Mouse (Mus musculus) cerebellum, postnatal 14 days (tissue): ENCODE data around the gene Rpl29.

Source experiments
- DNase-seq, 2 experiments: peaks; one replicate each; pipeline ENCODE4 v3.0.0; 2021; ENCODE audit warnings: mixed read lengths in 2 of 2

The Rpl29 gene

DNA sequence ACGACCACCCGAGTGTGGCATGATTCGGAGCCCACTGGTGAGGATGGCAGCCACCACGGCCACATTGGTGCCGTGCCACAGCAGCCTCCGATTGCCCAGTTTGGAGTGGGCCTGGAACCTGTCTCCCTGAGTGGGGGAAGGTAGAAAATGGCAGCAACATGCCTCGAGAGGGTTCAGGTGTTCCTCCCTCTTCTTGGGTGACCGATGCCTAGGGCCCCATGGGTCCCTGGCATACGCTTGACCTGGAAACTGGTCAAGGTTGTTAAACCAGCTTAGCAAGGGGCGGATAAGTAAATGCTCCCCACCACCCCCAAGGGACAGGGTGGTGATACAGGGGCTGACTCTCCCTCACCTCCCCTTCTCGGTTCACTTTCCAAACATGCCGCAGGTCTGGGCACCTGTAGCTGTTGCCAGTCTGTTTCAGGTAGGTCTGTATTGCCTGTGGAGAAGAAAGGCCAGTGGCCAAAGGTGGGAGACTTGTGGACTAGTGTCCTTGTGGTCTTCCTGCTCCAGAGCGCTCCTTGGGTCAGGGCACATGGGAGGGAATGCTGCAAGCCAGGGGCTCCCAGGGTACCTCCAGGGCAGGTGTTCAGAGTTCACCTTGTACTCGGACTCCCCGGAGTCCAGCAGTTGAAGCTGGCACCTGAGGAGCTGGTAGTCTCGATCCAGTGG is 44.0 kb downstream of the Rpl29 start:
- peak in 1 of 2 experiments; percentile 40 for DNase-seq

DNA sequence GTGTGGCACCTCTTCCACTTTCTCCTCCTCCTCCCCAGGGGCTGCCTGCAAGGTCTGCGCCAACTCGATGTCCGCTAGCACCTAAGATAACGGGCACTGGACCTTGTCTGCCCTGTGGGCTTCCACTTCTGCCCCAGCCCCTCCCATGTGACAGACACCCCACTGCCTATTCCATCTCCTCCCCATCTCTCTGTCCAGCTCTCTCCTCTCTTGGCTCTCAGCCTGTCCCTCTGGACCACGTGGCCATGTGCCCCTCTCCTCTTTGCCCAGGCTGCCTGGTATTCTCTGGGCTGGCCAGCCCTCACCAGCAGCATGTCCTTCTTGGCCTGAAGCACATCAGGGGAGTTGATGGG is 44.5 kb downstream of the Rpl29 start:
- DNase-seq, result peak in 1 of 2 experiments; percentile 39

DNA sequence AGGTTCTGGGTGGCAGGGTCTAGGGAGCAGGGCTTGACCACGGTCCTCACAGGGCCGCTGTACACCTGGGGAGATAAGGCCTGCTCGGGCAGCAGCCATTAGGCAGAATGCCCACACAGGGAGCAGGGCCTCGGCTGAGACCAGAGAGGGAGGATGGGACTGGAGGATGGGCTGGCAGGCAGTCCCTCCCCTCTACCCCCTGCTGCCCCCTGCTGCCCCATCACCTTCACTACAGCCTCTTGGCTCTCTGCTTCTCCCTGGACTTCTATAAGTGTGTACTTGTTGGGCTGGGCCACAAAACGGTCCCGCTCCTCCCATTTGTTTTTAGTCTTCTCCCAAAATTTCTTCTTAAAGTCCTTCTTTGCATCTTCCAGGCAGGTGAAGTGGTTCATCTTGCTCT is 45.2 kb downstream of the Rpl29 start:
- peak; percentile 80 to 89 for DNase-seq

DNA sequence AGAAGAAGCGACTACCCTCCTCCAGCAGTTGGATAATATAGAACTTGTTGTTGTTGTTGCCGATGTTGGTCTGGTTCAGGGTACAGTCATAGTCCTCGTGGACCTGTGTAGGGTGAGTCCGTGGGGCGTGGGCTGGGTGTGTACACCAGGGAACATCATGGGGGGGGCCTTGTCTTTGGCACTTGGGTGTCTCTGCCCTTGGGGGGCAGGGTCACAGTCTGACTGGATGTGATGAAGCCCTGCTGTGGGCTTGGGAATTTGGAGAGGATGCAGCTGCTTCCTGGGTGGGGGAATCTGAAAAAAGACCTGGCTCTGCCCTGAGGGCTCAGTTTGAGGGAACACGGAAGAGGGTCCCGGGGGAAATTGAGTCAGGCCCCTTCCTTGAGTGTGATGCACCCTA is 45.8 kb downstream of the Rpl29 start:
- peak in 1 of 2 experiments; percentile 44 for DNase-seq

DNA sequence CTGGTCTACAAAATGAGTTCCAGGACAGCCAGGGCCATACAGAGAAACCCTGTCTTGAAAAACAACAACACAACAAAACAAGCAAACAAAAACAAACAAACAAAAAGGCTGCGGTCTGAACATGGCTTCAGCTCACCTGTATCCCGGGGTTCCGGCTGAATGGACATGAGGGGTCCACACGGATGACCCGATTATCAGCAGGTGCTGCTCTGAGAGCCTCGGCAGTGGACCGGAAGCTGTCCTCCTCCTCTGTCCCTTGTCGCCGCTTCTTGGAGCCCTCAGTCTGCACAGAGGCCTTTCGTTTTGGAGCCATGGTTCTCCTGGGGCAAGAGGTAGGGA is 46.4 kb downstream of the Rpl29 start, which contains the start of gene Rrp9:
Rrp9 (plus strand) TSS at position 301 of the 339 bp plus-strand sequence.
- peak in 1 of 2 experiments; percentile 18 for DNase-seq

DNA sequence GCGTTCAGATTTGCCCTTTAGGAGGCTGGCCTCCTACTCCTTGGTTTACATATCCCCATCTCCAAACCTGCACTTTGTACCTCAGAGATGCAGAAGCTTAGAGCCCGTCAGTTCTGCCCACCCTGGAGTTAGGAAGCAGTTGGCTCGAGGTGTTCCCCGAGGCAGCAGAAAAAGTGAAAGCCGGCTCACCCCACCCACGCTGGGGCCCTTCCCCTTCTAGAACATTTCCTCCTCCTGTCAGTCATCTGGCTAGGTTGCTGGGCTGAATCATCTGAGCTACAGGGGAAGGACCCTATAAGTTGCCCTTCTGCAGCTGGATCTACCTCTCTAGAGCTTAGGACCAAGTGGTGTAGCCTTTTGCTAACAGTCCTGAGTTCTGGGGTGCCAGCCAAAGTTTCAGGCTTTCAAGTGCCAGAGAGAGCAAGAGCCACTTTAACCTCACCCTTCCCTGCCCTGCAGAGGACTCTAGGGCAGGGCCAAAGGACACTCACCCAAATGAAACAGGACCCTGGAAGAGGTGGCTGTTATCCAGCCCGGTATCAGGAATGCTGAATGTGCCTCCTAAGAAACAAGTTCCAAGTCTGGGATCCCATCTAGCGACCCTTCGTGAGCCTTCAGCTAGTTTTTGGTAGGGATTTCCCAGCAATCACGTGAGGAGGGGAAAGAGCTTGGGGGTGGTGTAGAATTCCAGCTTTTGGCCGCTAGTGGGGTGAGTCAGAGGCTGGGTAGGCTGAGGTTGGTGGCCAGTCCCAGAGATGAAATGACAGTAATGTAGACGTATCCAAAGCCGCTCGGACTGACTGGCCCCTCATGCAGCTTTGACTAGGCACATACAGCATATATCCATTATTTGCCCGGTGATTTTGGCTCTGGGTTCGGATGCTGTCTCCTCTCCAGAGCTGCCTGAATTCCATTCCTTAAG is 47.0 kb downstream of the Rpl29 start:
- DNase-seq, result peak in 1 of 2 experiments; percentile 48

DNA sequence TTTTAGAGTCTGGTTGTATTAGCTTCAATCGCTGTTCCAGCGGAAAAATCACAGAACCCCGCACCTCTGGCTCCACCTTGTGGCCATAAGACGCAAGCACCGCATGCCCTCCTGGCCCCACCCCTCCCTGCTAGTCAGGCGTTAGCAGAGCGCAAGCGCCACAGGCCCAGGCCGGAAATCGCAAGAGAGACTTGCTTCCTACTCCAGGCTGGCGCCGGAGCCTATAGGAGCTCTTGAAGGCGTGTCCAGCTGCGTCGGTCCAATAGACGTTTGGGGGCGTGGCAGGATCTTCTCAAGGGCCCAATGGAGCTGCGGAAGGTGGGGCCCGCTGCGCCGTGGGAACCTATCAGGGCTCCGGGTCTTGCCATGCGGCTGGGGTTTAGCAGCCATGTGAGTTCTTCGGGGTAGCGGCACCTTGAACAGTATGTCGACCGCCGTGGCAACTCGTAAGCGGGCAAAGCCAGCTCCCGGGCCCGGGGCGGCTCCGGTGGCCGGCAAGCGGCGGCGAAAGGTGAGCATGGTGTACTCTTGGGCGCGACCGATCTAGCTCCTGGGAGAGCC is 47.8 kb downstream of the Rpl29 start, which contains the start of gene Parp3:
Parp3 (minus strand) TSS at position 26 of the 561 bp plus-strand sequence.
- peak; percentile 98 to 99 for DNase-seq

DNA sequence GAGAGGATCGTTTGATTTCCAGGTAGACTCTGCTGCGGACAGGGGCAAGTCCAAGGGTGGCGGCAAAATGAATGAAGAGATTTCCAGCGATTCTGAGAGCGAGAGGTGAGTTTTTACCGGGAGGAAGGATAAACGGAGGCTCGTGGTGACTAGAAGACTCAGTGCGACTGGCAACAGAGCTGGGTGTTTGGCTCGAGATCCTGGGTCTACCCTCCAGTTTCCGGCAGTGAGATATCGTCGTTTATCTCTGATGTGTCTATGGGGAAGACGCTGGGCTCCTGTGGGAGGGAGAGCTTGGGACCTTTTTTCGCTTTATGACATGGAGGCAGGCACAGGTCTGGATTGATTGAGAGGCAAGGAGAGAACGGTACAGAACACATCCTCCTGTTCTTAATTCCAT is 48.4 kb downstream of the Rpl29 start:
- DNase-seq, result no peak

DNA sequence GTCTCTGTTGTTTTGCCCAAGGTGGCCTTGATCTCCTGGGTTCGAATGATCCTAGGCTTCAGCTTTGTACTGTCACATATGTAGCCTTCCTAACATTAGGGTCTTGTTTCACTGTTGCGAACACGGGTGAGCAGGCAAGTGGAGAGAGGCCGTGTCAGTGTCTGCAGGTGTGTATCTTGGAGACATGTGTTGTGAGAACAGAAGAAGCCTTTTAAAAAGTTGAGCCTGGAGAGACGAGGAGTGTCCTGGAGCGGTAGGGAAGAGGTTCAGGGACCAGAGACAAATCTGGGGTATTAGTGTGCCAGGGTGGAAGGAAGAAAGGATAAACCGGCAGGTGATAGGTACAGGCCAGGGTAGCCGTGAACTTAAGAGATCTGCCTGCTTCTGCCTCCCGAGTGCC is 48.8 kb downstream of the Rpl29 start:
- DNase-seq, result no peak

DNA sequence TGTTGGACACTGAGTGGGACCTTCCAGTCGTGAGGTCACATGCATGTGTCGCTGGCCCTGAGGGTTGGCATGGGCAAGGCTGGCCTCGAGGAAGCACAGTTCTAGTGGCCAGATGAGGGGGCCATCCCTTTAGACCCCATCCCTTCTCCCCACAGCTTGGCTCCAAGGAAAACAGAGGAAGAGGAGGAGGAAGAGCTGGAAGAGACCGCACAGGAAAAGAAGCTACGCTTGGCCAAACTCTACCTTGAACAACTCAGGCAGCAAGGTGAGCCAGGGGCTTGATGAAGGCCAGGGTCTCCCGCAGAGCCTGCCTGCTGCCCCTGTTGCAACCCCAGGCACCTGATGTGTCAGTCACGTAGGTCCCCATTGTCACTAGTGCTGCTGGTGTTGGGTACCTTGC is 51.3 kb downstream of the Rpl29 start:
- DNase-seq, result no peak

DNA sequence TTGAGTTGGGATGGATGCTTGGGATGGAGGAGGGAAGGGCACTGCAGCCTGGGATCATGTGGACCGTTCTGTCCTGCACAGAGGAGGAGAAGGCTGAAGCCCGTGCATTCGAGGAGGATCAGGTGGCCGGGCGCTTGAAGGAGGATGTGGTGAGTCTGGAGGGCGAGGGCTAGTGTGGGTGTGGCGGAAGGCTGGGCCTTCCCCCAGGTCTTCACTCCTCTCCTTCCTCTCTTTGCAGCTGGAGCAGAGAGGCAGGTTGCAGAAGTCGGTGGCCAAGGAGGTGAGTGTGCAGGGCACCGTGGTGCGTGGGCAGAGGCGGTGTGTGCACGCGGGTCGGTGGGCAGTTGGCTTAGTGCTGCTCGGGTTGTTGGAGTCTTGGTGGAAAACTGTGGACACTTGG is 51.8 kb downstream of the Rpl29 start:
- no peak for DNase-seq
